Mouse (Mus musculus) ES-Bruce4 (cell line): ENCODE measurements at regions not wholly inside any gene's neighbourhood (a gene's known extent, or its start where the extent isn't known, plus 50 kb on each side); places are given as distances from the start of the nearest gene placed in this dataset.

ENCODE experiments used
- H3K27ac ChIP-seq: 2 replicates; pipeline ENCODE4 v1.5.1; 2012; ENCODE audit warnings: low read length, inconsistent platforms; ENCODE audit not compliant: insufficient read depth
- H3K27me3 ChIP-seq: 2 replicates; pipeline ENCODE4 v1.6.1; 2012; ENCODE audit warnings: mild to moderate bottlenecking, low read length, inconsistent platforms; ENCODE audit not compliant: control insufficient read depth, poor library complexity, insufficient read depth, severe bottlenecking
- H3K36me3 ChIP-seq: 2 replicates; pipeline ENCODE4 v1.6.1; 2012; ENCODE audit warnings: inconsistent platforms, mild to moderate bottlenecking, low read length, moderate library complexity; ENCODE audit not compliant: control insufficient read depth, poor library complexity, insufficient read depth, severe bottlenecking
- H3K4me1 ChIP-seq: one replicate; pipeline ENCODE4 v1.8.1; 2011; ENCODE audit warnings: low read length; ENCODE audit not compliant: control insufficient read depth, insufficient read depth
- H3K4me3 ChIP-seq: 2 replicates; pipeline ENCODE4 v1.5.1; 2011; ENCODE audit warnings: low read depth, mild to moderate bottlenecking, low read length
- H3K9ac ChIP-seq: 2 replicates; pipeline ENCODE4 v1.6.1; 2012; ENCODE audit warnings: low read depth, mild to moderate bottlenecking, inconsistent platforms; ENCODE audit not compliant: poor library complexity, severe bottlenecking
- H3K9me3 ChIP-seq: replicated peaks from 2 replicates; pipeline ENCODE4 v1.6.1; 2012; ENCODE audit warnings: mild to moderate bottlenecking, low read length, inconsistent platforms; ENCODE audit not compliant: control insufficient read depth, poor library complexity, insufficient read depth, severe bottlenecking
- CTCF ChIP-seq: IDR thresholded peaks from one replicate; pipeline ENCODE4 v1.8.1; 2011; ENCODE audit warnings: low read depth, low read length
- EP300 ChIP-seq: IDR thresholded peaks from 2 replicates; pipeline ENCODE4 v1.6.1; 2011; ENCODE audit warnings: low read depth, low read length; ENCODE audit not compliant: insufficient read depth
- POLR2A ChIP-seq: IDR thresholded peaks from one replicate; pipeline ENCODE4 v1.8.1; 2011; ENCODE audit warnings: low read length; ENCODE audit not compliant: insufficient read depth

GRCm38 (mm10) chr2:139312053-139312452 lies 181.7 kb upstream of the Sptlc3 start:
- Histone ChIP-seq H3K27ac (no peak overlapping the region), H3K4me1 (no peaks in the 10 kb centered on the region), H3K27me3 (no peaks in the 10 kb centered on the region), H3K36me3 (no peaks in the 10 kb centered on the region), H3K9me3 (0 out of 2 replicates have a peak, but pooled peaks cover 2% of the 10 kb centered on the region), H3K9ac (no peak overlapping the region), H3K4me3 (no peak overlapping the region)
- TF ChIP-seq EP300 (no peak), POLR2A (no peak), CTCF (no peak)

DNA sequence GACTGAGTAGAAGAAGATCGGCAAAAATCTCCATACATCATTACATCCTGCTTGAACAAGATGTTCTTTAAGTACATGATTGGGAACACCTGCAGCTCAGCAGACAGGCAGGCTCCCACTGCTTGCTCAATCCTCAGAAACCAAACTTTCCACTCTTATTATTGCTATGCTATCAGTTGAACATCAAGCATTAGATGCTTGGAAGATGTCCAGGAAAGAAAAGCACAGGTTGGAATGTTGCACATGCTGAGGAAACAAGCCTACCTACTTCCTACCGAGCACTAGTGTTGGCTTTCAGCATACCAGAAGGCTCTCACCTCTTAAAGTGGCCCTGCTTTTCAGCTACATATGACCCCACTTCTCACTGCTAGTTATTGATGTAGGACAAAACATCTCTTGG lies 171.2 kb upstream of the Sptlc3 start:
- TF ChIP-seq EP300 (no peak), POLR2A (no peak), CTCF (no peak)
- H3K36me3 ChIP-seq: no peaks in the 10 kb centered on the region
- no peaks in the 10 kb centered on the region for H3K27me3 ChIP-seq
- H3K27ac ChIP-seq: no peak overlapping the region
- no peak overlapping the region for H3K4me3 ChIP-seq
- H3K4me1 ChIP-seq: no peaks in the 10 kb centered on the region
- no peaks in the 10 kb centered on the region for H3K9me3 ChIP-seq
- H3K9ac ChIP-seq: no peak overlapping the region

DNA sequence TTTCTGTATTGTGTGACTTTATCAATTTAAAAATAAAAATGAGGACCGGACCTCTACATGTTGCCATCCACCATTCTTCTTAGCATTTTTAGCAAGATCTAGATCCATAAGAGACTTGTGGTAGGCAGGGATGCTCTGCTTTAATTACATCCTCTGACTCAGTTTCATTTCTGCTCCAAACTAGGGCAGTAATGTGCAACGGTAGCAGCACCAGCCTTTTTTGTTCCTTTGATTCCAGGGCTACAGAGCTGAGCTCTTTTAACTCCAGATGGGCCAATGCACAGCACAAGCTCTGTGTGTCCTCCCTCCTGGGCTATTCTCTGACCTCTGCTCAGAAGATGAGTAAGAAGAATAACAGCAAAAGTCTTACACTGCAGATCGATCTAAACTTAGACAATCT lies 168.2 kb upstream of the Sptlc3 start:
- H3K27ac ChIP-seq: no peak overlapping the region
- no peak overlapping the region for H3K4me3 ChIP-seq
- TF ChIP-seq POLR2A (no peak), CTCF (no peak), EP300 (no peak)
- H3K36me3 ChIP-seq: no peaks in the 10 kb centered on the region
- H3K9ac ChIP-seq: no peak overlapping the region
- H3K4me1 ChIP-seq: no peaks in the 10 kb centered on the region
- H3K9me3 ChIP-seq: no peaks in the 10 kb centered on the region
- H3K27me3 ChIP-seq: no peaks in the 10 kb centered on the region

DNA sequence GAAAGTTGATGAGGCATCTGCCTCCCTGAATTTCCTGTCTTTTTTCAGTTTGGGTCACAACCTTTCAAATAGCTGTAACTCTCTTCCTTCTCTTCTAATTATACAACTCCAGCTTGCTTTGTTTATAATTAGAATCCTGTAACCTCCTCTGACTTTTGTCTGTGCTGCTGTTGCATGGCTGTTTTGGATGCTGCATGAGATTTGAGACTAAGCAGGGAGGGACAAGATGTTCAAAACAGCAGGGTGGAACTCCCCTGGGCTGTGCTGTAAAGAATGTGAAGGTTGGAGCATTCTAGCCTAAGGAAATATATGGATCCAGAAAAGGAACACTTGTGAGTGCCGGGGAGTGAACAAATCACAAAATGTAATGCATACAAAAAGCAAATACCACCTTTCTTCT lies 159.0 kb upstream of the Sptlc3 start:
- TF ChIP-seq POLR2A (no peak), EP300 (no peak), CTCF (no peak)
- Histone ChIP-seq H3K27ac (no peak overlapping the region), H3K4me1 (no peaks in the 10 kb centered on the region), H3K36me3 (no peaks in the 10 kb centered on the region), H3K27me3 (no peaks in the 10 kb centered on the region), H3K9ac (no peak overlapping the region), H3K9me3 (no peaks in the 10 kb centered on the region), H3K4me3 (no peak overlapping the region)

DNA sequence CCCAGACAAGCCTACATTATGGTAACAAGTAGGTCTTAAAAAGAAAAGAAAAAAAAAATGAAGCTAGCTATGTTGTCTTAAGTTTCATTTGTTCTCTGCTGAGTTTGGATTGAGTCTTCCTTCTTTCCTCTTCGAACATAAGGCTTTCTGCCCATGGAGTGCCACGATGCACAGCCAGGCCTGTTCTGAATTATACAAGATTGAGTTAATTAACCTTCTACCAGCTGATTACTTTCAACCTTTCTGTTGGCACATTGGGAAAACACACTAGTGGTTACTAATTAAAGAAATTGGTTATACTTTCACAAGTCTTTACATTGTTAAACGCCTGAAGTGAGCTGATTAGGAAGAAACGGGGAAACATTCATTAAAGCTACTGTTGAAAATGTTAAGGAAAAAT lies 155.5 kb upstream of the Sptlc3 start:
- Histone ChIP-seq H3K36me3 (no peaks in the 10 kb centered on the region), H3K4me1 (no peaks in the 10 kb centered on the region), H3K9ac (no peak overlapping the region), H3K27ac (no peak overlapping the region), H3K4me3 (no peak overlapping the region), H3K9me3 (no peaks in the 10 kb centered on the region), H3K27me3 (no peaks in the 10 kb centered on the region)
- TF ChIP-seq POLR2A: no peak
- TF ChIP-seq CTCF: no peak
- no peak for TF ChIP-seq EP300

- H3K27me3 ChIP-seq: no peaks in the 10 kb centered on the region
- no peak for TF ChIP-seq POLR2A
- no peak for TF ChIP-seq EP300
- TF ChIP-seq CTCF: no peak
- no peaks in the 10 kb centered on the region for H3K4me1 ChIP-seq
- no peak overlapping the region for H3K4me3 ChIP-seq
- H3K27ac ChIP-seq: no peak overlapping the region
- no peaks in the 10 kb centered on the region for H3K36me3 ChIP-seq
- no peaks in the 10 kb centered on the region for H3K9me3 ChIP-seq
- no peak overlapping the region for H3K9ac ChIP-seq
These were observed 137.3 kb upstream of the Sptlc3 start for GRCm38 (mm10) chr2:139356280-139357010.
